Mouse (Mus musculus): ENCODE measurements around the gene Cep57. TPM values are rescaled to one million over a fixed set of nuclear protein-coding genes. Genes with fewer than 3 reads are reported as not detected.

Gene Cep57
- total and polyA plus RNA-seq, 3 experiments: 26.5 to 50.6 (median 49.4) TPM

DNA sequence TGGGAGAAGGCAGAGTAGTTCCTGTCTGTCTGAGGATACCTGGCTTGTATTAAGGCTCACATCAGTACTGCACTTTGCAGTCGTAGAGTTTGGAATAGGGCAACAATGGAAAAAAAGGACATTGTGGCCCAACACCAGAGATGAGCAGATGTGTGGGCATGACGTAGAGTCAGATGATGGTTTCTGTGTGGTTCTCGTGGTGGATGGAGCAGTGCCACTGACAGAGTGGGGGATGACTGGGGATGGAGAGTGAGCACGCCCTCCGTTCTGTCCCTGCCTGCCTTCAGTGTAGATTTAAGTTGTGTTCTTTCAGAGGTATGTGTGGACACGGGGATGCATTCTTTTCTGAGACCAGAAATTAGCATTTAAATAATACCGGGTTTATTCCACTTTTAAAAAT, 60.3 kb downstream of the Cep57 start:
- no peak for TF ChIP-seq GABPA (IDR thresholded peaks at IDR 0.05; ENCODE audit: insufficient replicate concordance, low read depth, low read length)
- TF ChIP-seq NRF1 (IDR thresholded peaks at IDR 0.05; ENCODE audit: low read depth, low read length): no peak
- Histone ChIP-seq H3K4me1 (ENCODE audit: control insufficient read depth in 1 of 2, insufficient read depth in 2 of 2) (peaks cover 2 to 5% of the 10 kb centered on the region in 2 experiments; a peak in 3 of 4 replicates), H3K4me3 (replicated peaks in 1 of 3; ENCODE audit: low read depth in 2 of 3, low read length in 2 of 3, poor library complexity in 1 of 3) (no peak overlapping the region), H3K79me2 (replicated peaks; ENCODE audit: control insufficient read depth, extremely low read depth, insufficient read depth, poor library complexity, severe bottlenecking) (peaks cover 12% of the 10 kb centered on the region; the same call in 1 of the 2 replicates), H3K9ac (ENCODE audit: insufficient read depth, low read depth) (no peak overlapping the region), H3K9me3 (replicated peaks; ENCODE audit: low read length) (no peaks in the 10 kb centered on the region), H3K4me2 (ENCODE audit: insufficient read depth, low read depth, poor library complexity, severe bottlenecking) (no peak overlapping the region), H3K27ac (ENCODE audit: insufficient read depth, low read depth) (no peak overlapping the region), H3K27me3 (replicated peaks) (no peaks in the 10 kb centered on the region), H3K36me3 (replicated peaks in 1 of 2; ENCODE audit: control insufficient read depth in 1 of 2, insufficient read depth in 1 of 2, low read length in 1 of 2) (peaks cover 0 to 35% of the 10 kb centered on the region in 2 experiments)
- in situ Hi-C loops (cut with MboI; ENCODE audit: low pct_ligation_motif_present, low pct_unique_long_range_greater_than_20kb, low sequenced_read_pairs) (no loop called here), dilution Hi-C loops (cut with MboI; ENCODE audit: extremely low pct_ligation_motif_present, extremely low pct_unique_long_range_greater_than_20kb, low sequenced_read_pairs) (no loop called here)
- DNase-seq (ENCODE audit: extremely low read depth): peak; percentile 9

DNA sequence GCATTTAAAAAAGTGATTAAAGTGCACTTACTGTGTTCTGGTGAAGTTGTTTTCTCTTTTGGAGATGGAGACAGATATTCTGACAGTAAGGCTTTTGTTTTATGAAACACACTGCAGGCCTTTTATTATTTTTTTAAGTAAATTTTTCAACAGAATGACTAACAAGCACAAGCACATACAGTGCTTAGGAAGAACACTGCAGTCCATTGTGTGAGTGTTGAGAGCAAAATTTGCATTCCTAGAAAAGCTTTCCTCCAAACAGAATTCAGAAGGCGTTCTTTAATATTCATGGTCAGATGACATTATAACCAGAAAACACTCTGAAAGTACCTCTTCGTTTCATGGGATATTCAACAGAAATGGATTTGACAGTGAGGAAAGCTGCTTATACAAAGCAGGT, 61.3 kb downstream of the Cep57 start:
- TF ChIP-seq ZC3H11A (IDR thresholded peaks at IDR 0.05; ENCODE audit: low read depth, low read length) (no peak), ZMIZ1 (IDR thresholded peaks at IDR 0.05; ENCODE audit: low read depth, low read length) (no peak), POLR2A (IDR thresholded peaks at IDR 0.05; ENCODE audit: low read depth, low read length) (no peak), ZKSCAN1 (IDR thresholded peaks at IDR 0.05; ENCODE audit: borderline replicate concordance, low read depth, low read length) (no peak), KAT2A (IDR thresholded peaks at IDR 0.05; ENCODE audit: insufficient replicate concordance, low read length) (no peak), SIN3A (IDR thresholded peaks at IDR 0.05; ENCODE audit: low read length) (no peak), MAFK (IDR thresholded peaks at IDR 0.05; ENCODE audit: insufficient replicate concordance, low read length) (no peak), JUN (IDR thresholded peaks at IDR 0.05; ENCODE audit: insufficient read depth, low read depth, low read length) (no peak), ZNF384 (IDR thresholded peaks at IDR 0.05; ENCODE audit: low read depth, low read length) (no peak), MAZ (IDR thresholded peaks at IDR 0.05; ENCODE audit: low read depth, low read length) (no peak)
- H3K36me3 ChIP-seq (replicated peaks in 1 of 2; ENCODE audit: control insufficient read depth in 1 of 2, insufficient read depth in 1 of 2, low read length in 1 of 2): peaks cover 0 to 38% of the 10 kb centered on the region in 2 experiments
- peaks cover 2 to 5% of the 10 kb centered on the region in 2 experiments; a peak in 3 of 4 replicates for H3K4me1 ChIP-seq (ENCODE audit: control insufficient read depth in 1 of 2, insufficient read depth in 2 of 2)
- peaks cover 16% of the 10 kb centered on the region for H3K79me2 ChIP-seq (replicated peaks; ENCODE audit: control insufficient read depth, extremely low read depth, insufficient read depth, poor library complexity, severe bottlenecking)
- no peak overlapping the region for H3K4me2 ChIP-seq (ENCODE audit: insufficient read depth, low read depth, poor library complexity, severe bottlenecking)
- dilution Hi-C loops (cut with MboI; ENCODE audit: extremely low pct_ligation_motif_present, extremely low pct_unique_long_range_greater_than_20kb, low sequenced_read_pairs) (no loop called here), in situ Hi-C loops (cut with MboI; ENCODE audit: low pct_ligation_motif_present, low pct_unique_long_range_greater_than_20kb, low sequenced_read_pairs) (no loop called here)
- no peak overlapping the region for H3K4me3 ChIP-seq (replicated peaks in 1 of 3; ENCODE audit: low read depth in 2 of 3, low read length in 2 of 3, poor library complexity in 1 of 3)
- H3K9ac ChIP-seq (ENCODE audit: insufficient read depth, low read depth): no peak overlapping the region
- H3K9me3 ChIP-seq (replicated peaks; ENCODE audit: low read length): no peaks in the 10 kb centered on the region
- H3K27me3 ChIP-seq (replicated peaks): no peaks in the 10 kb centered on the region
- DNase-seq (ENCODE audit: extremely low read depth): no peak
- no peak overlapping the region for H3K27ac ChIP-seq (ENCODE audit: insufficient read depth, low read depth)

DNA sequence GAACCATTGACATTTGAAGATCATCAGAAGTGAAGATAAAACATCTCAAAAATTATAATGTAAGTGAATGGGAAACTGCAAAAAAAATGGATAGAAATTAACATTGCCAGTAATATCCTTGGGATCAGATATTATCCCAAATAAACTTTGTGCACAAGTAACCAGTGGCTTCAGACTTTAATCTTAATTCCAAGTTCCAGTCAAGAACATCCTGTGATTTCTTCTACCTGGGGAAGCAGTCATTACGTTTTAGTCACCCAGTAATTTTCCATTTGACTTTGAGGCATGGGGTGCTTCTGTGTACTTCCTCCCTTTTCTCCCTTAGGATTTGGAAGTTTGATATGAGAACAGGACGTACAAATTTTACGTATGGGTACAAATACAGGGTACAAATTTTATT, 66.5 kb downstream of the Cep57 start:
- peaks cover 3% of the 10 kb centered on the region for H3K9me3 ChIP-seq (replicated peaks; ENCODE audit: low read length)
- no peak for TF ChIP-seq JUND (conservative IDR thresholded peaks at IDR 0.05; ENCODE audit: low read depth, low read length)
- no peak for TF ChIP-seq USF1 (IDR thresholded peaks at IDR 0.05; ENCODE audit: low read depth, low read length)
- no peak for TF ChIP-seq ZNF384 (IDR thresholded peaks at IDR 0.05; ENCODE audit: low read depth, low read length)
- dilution Hi-C loops (cut with MboI; ENCODE audit: extremely low pct_ligation_motif_present, extremely low pct_unique_long_range_greater_than_20kb, low sequenced_read_pairs) (no loop called here), in situ Hi-C loops (cut with MboI; ENCODE audit: low pct_ligation_motif_present, low pct_unique_long_range_greater_than_20kb, low sequenced_read_pairs) (no loop called here)
- H3K9ac ChIP-seq (ENCODE audit: insufficient read depth, low read depth): no peak overlapping the region
- no peak overlapping the region for H3K4me3 ChIP-seq (replicated peaks in 1 of 3; ENCODE audit: low read depth in 2 of 3, low read length in 2 of 3, poor library complexity in 1 of 3)
- no peaks in the 10 kb centered on the region for H3K4me1 ChIP-seq (ENCODE audit: control insufficient read depth in 1 of 2, insufficient read depth in 2 of 2)
- DNase-seq (ENCODE audit: extremely low read depth): no peak
- H3K4me2 ChIP-seq (ENCODE audit: insufficient read depth, low read depth, poor library complexity, severe bottlenecking): no peak overlapping the region
- H3K27ac ChIP-seq (ENCODE audit: insufficient read depth, low read depth): no peak overlapping the region
- peaks cover 0 to 40% of the 10 kb centered on the region in 2 experiments for H3K36me3 ChIP-seq (replicated peaks in 1 of 2; ENCODE audit: control insufficient read depth in 1 of 2, insufficient read depth in 1 of 2, low read length in 1 of 2)
- no peaks in the 10 kb centered on the region for H3K27me3 ChIP-seq (replicated peaks)
- H3K79me2 ChIP-seq (replicated peaks; ENCODE audit: control insufficient read depth, extremely low read depth, insufficient read depth, poor library complexity, severe bottlenecking): peaks cover 9% of the 10 kb centered on the region; the same call in 1 of the 2 replicates

Other genes with a start within 250 kb of the Cep57 start
- gene Mtmr2, start 78.7 kb downstream of the Cep57 start, total RNA-seq (2012; rRNA removed): 19.7 and 25.7 TPM in 2 replicates
- 42.6 and 51.0 TPM in 2 replicates for gene Mtmr2, start 78.7 kb downstream of the Cep57 start, total RNA-seq (2014; rRNA removed)
- 34.7 and 35.0 TPM in 2 replicates for gene Mtmr2, start 78.7 kb downstream of the Cep57 start, polyA plus RNA-seq (2012; ENCODE audit: insufficient read length, low read depth)
- gene Fam76b, start 609 bp upstream of the Cep57 start, total RNA-seq (2012; rRNA removed): 12.4 and 12.6 TPM in 2 replicates
- gene Fam76b, start 609 bp upstream of the Cep57 start, total RNA-seq (2014; rRNA removed): 36.2 and 43.2 TPM in 2 replicates
- 25.3 and 31.7 TPM in 2 replicates for gene Fam76b, start 609 bp upstream of the Cep57 start, polyA plus RNA-seq (2012; ENCODE audit: insufficient read length, low read depth)